Mouse (Mus musculus): ENCODE measurements at regions not wholly inside any gene's neighbourhood (a gene's known extent, or its start where the extent isn't known, plus 50 kb on each side); places are given as distances from the start of the nearest gene placed in this dataset.

- no peak for DNase-seq
Observed at GRCm38 (mm10) chr5:119415835-119416234, 254.6 kb upstream of the Tbx3 start.

- no peak for DNase-seq
Observed at GRCm38 (mm10) chr5:119418486-119418885, 252.0 kb upstream of the Tbx3 start.

DNA sequence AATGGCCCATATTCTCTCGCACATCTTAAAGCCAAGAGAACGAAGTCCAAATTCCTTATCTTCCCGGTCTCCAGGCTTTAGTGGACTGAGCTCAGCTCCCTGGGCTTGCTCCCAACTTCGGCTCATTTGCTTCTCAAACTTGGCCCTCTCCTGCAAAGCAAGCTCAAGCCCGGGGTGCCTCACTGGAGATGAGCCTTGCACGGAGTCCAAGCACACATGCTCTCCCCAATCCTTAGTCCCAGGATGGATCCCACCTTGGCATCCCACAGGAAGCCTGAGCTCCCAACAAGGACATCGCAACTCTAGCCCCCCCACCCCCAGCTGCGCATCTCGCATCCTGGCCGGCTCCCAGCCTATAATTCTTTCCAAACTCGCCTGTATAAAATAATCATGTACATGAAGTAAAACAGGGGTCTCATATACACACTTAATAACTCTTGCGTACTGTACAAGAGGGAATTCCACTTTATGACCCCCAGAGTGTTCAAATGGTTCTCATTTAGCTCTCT is 242.9 kb upstream of the Tbx3 start:
- DNase-seq, result no peak

DNA sequence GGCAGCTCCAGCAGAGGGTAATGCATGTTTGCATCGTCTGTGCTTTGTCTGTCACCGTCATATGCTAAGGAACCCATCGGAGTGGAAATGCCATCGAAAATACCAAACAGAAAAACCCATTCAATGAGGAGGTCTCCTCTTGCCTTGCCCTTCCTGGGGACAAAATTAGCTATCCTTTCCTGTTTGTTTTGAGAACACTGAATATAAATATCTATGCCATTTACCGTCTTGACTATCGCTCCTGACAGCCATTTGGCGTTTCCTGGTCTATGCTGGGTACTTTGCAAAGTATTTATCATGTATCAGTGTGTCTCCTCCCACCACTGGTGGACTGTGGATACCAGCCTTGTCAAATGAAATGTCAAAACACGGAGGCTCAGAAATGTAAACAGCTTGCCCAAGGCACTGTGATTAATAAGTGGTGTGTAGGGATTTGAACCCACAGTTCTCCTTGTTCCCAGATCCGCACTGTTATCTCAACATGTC is 239.2 kb upstream of the Tbx3 start:
- no peak for DNase-seq

DNA sequence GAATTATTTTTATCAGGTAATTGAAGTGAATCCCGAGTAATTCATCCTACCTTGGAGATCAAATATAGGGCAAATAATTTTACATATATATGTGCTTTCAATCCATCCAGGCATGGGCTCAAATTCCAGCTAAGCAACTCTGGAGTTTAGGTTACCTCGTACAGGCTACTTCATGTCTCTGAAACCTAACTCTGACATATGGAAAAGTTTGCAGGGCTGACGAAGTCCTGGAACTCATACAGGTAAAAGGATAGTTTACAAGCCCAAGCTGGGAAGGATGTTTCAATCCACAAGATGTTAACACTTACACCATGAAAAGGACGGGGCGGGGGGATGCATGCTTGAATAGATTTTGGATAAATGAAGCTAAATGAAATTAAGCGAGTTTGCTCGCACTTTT is 235.9 kb upstream of the Tbx3 start:
- DNase-seq, result no peak

DNA sequence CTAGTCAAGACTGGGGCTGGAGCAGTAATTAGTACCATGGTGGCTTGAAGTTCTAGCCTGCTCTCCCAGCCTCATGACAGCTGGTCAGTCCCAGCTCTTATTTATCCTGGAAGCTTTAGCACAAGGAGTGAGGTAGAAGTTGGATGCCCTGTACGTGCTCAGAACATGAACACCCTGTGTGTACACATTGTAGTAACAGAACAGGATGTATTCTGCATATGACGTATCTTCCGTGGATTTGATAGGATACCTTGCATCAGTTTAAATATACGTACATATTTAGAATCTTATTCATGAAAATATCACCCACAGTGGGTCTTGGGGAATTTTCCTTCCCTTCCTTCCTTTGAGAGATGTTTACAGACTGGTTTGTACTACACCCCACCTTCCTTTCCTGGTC is 222.0 kb upstream of the Tbx3 start:
- no peak for DNase-seq

GRCm38 (mm10) chr5:119449166-119449565 is 221.3 kb upstream of the Tbx3 start:
- peak; percentile 53 to 56 for DNase-seq

- no peak for DNase-seq
Observed at GRCm38 (mm10) chr5:119459751-119460150, 210.7 kb upstream of the Tbx3 start.

DNA sequence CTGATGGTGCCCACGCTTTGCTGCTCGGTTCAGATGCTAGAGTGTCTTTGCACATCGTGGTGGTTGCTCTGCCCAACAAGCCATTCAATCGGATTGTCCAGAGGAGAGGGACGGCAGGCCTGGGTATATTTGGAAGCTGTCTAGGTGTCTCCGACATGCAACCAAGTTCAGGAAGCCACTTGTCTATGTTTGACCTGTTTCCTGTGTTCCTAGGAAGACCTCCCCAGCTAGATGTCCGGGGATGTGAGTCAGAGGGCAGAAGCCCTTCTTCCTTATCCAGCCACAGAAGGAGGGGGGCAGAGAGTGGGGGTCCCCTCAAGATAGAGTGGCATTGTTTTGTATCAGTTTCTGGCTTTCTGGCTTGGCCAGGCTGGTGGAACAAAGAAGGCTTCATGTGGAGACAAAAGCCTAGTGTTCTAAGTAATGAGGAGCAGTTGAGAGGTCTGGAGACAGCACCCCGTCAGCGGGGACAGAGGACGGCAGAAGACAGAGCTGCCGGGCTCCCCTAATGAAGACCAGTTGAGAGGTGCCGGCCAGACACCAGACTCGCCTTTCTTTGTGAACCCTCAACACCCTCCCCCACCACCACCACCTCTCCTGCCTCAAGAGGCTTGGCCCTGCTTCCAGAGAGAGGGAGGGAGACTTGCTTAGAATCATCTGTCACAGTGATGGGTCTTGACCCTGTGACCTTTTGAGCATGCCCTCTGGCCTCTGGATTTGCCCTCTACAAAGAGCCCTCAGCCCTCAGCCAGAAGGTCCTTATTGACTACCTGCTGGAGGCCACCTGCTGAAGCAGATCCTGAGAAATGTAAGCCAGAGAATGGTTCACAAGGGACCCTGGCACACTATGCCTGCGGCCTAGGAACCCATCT is 207.6 kb upstream of the Tbx3 start:
- DNase-seq, result no peak

GRCm38 (mm10) chr5:119464553-119464952 is 205.9 kb upstream of the Tbx3 start:
- DNase-seq, result no peak

- DNase-seq, result no peak
Observed at GRCm38 (mm10) chr5:119467346-119468085, 203.0 kb upstream of the Tbx3 start.

DNA sequence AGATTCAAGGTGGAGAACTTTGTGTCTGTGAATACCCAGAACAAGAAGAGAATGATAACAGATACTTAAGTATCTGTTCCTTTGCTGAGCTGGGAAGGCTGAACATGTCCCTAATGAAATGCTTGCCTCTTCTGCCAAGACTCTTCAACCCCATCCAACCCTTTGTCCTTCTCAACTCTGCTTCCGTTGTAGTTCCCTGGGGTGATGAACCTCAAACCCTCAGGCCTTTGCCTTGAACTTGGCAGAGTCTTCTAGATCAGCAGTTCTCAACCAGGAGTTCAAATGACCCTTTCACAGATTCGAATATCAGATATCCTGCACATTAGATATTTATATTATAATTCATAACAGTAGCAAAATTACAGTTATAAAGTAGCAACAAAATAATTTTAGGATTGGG is 192.5 kb upstream of the Tbx3 start:
- DNase-seq, result no peak

DNA sequence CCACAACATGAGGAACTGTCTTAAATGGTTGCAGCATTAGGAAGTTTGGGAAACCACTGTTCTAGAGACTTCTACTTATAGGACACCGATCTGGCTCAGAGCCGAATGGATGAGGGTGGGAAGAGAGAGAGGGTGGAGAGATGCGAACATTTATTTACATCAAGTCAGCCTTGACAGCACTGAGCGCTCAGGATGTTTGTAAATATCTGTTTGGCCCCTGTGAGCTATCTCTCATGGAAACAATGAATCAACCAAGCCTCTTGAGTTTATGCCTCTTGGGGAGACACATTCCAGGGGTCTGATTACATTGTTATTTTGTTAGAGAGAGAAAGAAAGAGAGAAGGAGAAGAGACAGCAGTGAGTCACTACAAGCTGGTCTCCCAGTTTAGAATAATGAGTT is 192.1 kb upstream of the Tbx3 start:
- DNase-seq, result no peak

DNA sequence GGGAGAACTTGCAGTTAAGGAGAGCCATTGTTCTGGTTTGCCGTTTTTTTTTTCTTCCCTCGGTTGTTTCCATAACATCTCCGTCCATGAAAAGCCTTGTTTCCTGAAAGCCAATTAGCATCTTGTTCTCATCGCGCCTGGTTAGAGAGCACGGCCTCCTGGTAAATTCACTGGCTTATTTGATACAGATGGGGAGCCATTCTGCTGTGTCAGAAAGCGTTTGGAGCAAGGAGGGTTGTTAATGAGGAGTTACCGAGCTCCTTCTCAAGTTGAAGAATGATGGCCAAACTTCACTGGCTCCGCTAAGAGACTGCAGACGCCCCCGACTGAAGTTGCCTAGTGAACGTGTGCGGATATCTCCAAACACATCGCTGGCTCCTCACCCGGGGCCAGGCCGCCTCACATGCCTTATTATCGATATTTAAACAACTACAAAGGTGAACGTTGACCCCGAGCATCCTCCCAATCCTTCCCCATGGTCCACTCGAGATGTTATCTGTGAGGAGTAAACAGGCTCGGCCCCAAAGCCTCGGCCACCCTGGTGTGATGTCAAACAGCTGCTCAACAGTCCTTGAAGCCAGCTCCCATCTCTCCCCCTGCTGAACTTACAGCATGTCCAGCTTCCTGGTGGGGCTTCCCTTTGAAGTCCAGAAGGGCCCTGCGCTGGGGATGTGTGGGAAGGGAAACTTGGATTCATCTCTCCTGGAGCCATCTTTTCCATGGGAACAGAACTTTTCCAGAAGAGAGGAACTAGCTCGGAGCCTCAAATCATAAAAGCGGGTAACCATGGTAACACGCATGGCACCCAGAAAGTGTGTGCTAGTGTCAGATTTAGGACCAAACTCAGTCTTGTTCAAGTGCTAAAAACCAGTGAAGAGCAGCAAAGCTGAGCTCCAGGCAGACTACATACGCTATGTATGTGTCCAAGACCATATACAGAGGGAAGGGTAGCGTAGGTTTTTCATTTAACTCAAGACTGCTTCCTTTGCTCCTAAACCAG is 190.0 kb upstream of the Tbx3 start:
- no peak for DNase-seq

DNA sequence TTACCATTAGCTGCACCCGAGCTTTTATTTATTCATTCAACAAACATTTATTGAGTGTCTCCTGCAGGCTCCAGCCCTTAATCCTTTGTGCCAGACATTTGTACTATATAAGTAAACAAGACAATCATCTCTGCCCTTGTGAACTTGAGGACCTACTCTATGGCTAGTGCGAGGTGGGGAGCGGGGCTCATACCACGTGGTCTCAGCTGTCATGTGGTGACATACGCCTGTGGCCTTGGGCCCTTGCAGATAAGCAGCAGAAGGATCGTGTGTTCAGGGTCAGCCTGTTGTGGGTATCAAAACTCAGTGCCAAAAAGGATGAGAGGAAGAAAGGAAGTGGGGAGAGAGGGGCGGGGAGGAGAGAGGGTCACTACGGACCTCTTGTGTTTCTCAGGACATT is 186.8 kb upstream of the Tbx3 start:
- no peak for DNase-seq

DNA sequence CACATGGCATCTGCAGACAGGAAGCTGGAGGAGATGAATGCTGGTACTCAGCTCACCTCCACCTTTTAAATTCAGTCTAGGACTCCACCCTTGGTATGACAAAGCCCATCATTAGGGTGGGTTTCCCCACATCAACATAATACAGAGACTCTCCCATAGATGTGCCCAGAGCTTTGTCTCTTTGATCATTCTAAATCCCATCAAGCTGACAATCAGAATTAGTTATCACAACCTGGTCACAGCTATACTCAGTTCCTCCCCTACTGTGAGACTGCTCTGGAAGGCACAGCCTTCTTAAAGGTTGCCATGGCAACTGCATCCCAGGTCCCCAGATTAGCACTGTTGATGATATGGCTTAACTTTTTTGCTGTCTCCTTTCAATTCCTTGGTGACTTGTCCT is 184.3 kb upstream of the Tbx3 start:
- no peak for DNase-seq

DNA sequence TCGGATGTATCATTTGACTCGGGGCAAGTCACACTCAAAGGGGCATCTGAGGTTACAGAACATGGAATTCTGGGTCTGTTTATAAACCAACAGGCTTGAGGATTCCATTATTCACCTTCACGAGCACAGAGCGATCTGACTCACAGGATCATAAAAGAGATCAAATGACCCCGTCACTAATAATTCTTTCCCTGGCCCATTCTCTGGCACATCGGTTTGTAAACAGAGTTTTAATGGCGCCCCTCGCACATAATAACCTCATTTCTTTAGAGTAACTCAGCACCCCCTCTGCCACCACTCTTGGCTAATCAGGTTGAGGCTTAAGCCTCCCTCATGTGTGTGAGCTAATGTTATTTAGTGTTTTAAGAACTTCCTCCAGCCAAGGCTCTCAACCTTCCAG is 183.3 kb upstream of the Tbx3 start:
- DNase-seq, result no peak

DNA sequence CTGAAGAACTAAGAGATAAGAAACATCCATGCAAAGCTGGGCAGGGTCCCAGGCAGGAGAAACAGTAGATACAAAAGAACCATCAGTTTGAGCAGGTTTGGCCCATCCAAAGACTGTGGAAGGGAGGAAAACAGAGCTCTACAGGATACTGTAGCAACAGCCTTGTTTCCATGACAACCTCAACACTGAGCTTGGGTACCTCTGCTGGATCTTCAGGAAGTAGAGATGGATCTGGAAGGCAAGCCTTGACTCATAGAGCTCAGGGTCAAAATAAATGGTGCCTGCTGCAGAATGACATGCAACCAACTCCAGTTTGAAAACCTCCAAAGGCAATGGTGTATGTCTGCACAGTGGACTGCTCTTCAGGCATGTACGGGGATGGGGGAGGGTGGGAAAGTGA is 173.0 kb upstream of the Tbx3 start:
- DNase-seq, result no peak

DNA sequence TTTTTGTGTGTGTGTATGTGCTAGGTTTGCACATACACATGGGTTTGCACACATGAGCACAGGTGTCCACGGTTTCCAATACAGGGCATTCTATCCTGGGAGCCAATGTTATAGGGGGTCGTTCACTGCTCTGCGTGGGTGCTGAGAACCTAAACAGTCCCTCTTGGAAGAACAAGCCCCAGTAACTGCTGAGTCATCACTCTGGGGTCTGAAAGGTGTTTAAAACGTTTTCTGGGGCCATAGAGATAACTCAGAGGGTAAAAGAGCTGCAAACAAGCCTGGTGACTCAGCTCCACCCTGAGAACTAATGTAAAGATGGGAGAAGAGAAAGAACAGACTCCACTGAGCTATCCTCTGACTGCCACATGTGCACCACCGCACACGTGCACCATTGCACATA is 172.0 kb upstream of the Tbx3 start:
- no peak for DNase-seq

- DNase-seq, result no peak
Observed at GRCm38 (mm10) chr5:119507709-119508108, 162.8 kb upstream of the Tbx3 start.

GRCm38 (mm10) chr5:119518506-119519252 is 151.8 kb upstream of the Tbx3 start:
- no peak for DNase-seq

GRCm38 (mm10) chr5:119524171-119524570 is 146.3 kb upstream of the Tbx3 start:
- no peak for DNase-seq

Measured in cerebellum, postnatal 14 days (tissue).